In the genomic region with DNA sequence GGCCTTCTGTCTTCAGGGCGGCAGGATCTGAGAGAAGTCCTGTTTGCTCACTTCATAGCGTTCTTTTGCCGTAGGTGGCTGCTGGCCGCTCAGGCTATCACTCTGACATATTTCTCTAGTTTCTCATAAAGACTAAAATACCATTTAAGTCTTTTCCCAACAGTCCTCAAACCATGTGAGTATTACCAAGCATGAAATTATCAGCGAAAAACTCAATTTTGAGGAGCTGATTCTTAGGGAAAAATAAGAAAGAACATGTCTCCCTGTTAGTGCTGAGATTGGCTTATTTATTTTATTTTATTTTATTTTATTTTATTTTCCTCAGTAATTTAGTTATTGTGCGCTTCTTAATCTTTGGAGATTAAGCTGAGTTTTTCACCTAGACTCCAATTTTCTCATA, we compare ENCODE assay signal across 10 mouse cellular contexts. TPM values are rescaled to one million over a fixed set of nuclear protein-coding genes. Genes with fewer than 3 reads are reported as not detected.
DNase-seq lines count a peak whose midpoint lies in the region; TF ChIP-seq lines count a peak whose summit lies in the region.
"Had no signal": no experiment of that assay in that cellular context is flagged by ENCODE, and none has a peak within 500 bp of the region (broad histone marks: within the 10 kb centered on the region; RNA-seq: fewer than 3 reads in every experiment).

Tbcel (minus strand) TSS at position 101 of the 400 bp plus-strand sequence.

- H3K9ac ChIP-seq in heart, adult 2 months (ENCODE audit: low read depth, low read length) = no peak within 1 kb of the TSS
- H3K9ac ChIP-seq in ES-Bruce4 (ENCODE audit: low read depth, poor library complexity, severe bottlenecking) = no peak within 1 kb of the TSS
- H3K9ac ChIP-seq: limb, embryonic 13.5 days had no signal

- no peak within 1 kb of the TSS for H3K4me3 ChIP-seq in heart, adult 2 months
- H3K4me3 ChIP-seq in ES-Bruce4 (ENCODE audit: low read depth, low read length) = no peak within 1 kb of the TSS
- H3K4me3 ChIP-seq in cortical plate, adult 2 months (ENCODE audit: insufficient read depth, low read length) = no peak within 1 kb of the TSS
- H3K4me3 ChIP-seq: limb, embryonic 13.5 days had no signal

- TF ChIP-seq EP300 in heart, adult 2 months (IDR thresholded peaks at IDR 0.05; ENCODE audit: insufficient read depth, low read depth, low read length) = no peak
- no peak for TF ChIP-seq EP300 in ES-Bruce4 (IDR thresholded peaks at IDR 0.05; ENCODE audit: insufficient read depth, low read depth, low read length)

- WGBS in heart, adult 2 months = 85% methylated on average over 6 of the region's 6 CpGs

- H3K79me2 ChIP-seq in heart, adult 2 months (replicated peaks; ENCODE audit: control insufficient read depth, insufficient read depth, low read length) = no peaks in the 10 kb centered on the region

- H3K36me3 ChIP-seq in heart, adult 2 months (ENCODE audit: control insufficient read depth, insufficient read depth, low read length) = no peaks in the 10 kb centered on the region
- no peaks in the 10 kb centered on the region for H3K36me3 ChIP-seq in ES-Bruce4 (ENCODE audit: control insufficient read depth, insufficient read depth, low read length, poor library complexity, severe bottlenecking)
- H3K36me3 ChIP-seq: limb, embryonic 13.5 days had no signal

- H3K27me3 ChIP-seq in heart, adult 2 months (ENCODE audit: control insufficient read depth, insufficient read depth, low read length) = no peaks in the 10 kb centered on the region
- H3K27me3 ChIP-seq in ES-Bruce4 (ENCODE audit: control insufficient read depth, insufficient read depth, low read length, poor library complexity, severe bottlenecking) = peaks cover 1% of the 10 kb centered on the region; the same call in 1 of the 2 replicates
- H3K27me3 ChIP-seq: limb, embryonic 13.5 days had no signal

- TF ChIP-seq CTCF in heart, adult 2 months (IDR thresholded peaks at IDR 0.05) = no peak
- no peak for TF ChIP-seq CTCF in ES-Bruce4 (IDR thresholded peaks at IDR 0.05; ENCODE audit: low read depth, low read length)
- no peak for TF ChIP-seq CTCF in cortical plate, adult 2 months (IDR thresholded peaks at IDR 0.05; ENCODE audit: extremely low read depth, insufficient read depth, low read length)

- H3K9me3 ChIP-seq in ES-Bruce4 (replicated peaks; ENCODE audit: control insufficient read depth, insufficient read depth, low read length, poor library complexity, severe bottlenecking) = no peaks in the 10 kb centered on the region
- H3K9me3 ChIP-seq: limb, embryonic 13.5 days had no signal

- no peak for TF ChIP-seq POLR2A in heart, adult 2 months (IDR thresholded peaks at IDR 0.05; ENCODE audit: insufficient read depth, low read depth, low read length)
- no peak for TF ChIP-seq POLR2A in ES-Bruce4 (IDR thresholded peaks at IDR 0.05; ENCODE audit: insufficient read depth, low read length)
- no peak for TF ChIP-seq POLR2A in cortical plate, adult 2 months (IDR thresholded peaks at IDR 0.05; ENCODE audit: extremely low read depth, insufficient read depth, low read length)

- H3K27ac ChIP-seq in heart, adult 2 months = no peak within 1 kb of the TSS
- no peak within 1 kb of the TSS for H3K27ac ChIP-seq in ES-Bruce4 (ENCODE audit: insufficient read depth, low read length)
- H3K27ac ChIP-seq in cortical plate, adult 2 months (ENCODE audit: insufficient read depth, low read length) = no peak within 1 kb of the TSS
- H3K27ac ChIP-seq: limb, embryonic 13.5 days had no signal

- DNase-seq in heart, adult 2 months = no peak
- no peak for DNase-seq in heart, adult 9 months (ENCODE audit: low spot score in 2 of 2)
- DNase-seq in layer of hippocampus, postnatal 25 days (ENCODE audit: extremely low spot score in 1 of 2, low spot score in 1 of 2) = no peak
- no peak for DNase-seq in MN1 (ENCODE audit: low spot score)
- no peak for DNase-seq in lung, postnatal 36 days
- DNase-seq in kidney, postnatal 10 days = no peak
- DNase-seq: B cell, adult 2 months had no signal

- intact Hi-C loops in heart, adult 2 months (cut with DNase I) = no loop called here

- no peaks in the 10 kb centered on the region for H3K4me1 ChIP-seq in heart, adult 2 months (ENCODE audit: control insufficient read depth, insufficient read depth, low read length)
- H3K4me1 ChIP-seq in ES-Bruce4 (ENCODE audit: control insufficient read depth, insufficient read depth, low read length) = peaks cover 2% of the 10 kb centered on the region
- H3K4me1 ChIP-seq in cortical plate, adult 2 months (ENCODE audit: control insufficient read depth, insufficient read depth, low read length) = no peaks in the 10 kb centered on the region

RNA-seq across cellular contexts. Expression of gene Tbcel, which starts in this region (rescaled TPM):
- total RNA-seq in heart, adult 2 months (2021) = 10 to 100 TPM; 18.2 to 20.0 TPM
- 7.6 and 12.5 TPM in 2 replicates for polyA plus RNA-seq in heart, adult 2 months (2012; rRNA removed)
- 26.3 and 27.1 TPM in 2 replicates for polyA plus RNA-seq in ES-Bruce4 (2011; ENCODE audit: insufficient read depth, insufficient read length, low read depth, missing spikeins)
- 30.3 and 32.6 TPM in 2 replicates for polyA plus RNA-seq in cortical plate, adult 2 months (2012; rRNA removed)
- 10 to 100 TPM; 57.2 to 57.6 TPM for total RNA-seq in layer of hippocampus, postnatal 25 days (2021)
